Mouse (Mus musculus) liver, embryonic 14.5 days (tissue): ENCODE data around the gene Zcchc8.

Experiments
- CTCF ChIP-seq: IDR thresholded peaks from 2 replicates; pipeline ENCODE4 v1.5.1; 2016; ENCODE audit warnings: antibody characterized with exemption, low read depth, control low read depth
- EP300 ChIP-seq: IDR thresholded peaks from 2 replicates; pipeline ENCODE4 v1.6.1; 2016; ENCODE audit warnings: antibody characterized with exemption, low read depth

- TF ChIP-seq CTCF: no peak
- TF ChIP-seq EP300: no peak
These were observed 45.2 kb downstream of the Zcchc8 start for GRCm38 (mm10) chr5:123675717-123676116.
